Comparison of ENCODE assay signal across 7 mouse cellular contexts in the genomic region with DNA sequence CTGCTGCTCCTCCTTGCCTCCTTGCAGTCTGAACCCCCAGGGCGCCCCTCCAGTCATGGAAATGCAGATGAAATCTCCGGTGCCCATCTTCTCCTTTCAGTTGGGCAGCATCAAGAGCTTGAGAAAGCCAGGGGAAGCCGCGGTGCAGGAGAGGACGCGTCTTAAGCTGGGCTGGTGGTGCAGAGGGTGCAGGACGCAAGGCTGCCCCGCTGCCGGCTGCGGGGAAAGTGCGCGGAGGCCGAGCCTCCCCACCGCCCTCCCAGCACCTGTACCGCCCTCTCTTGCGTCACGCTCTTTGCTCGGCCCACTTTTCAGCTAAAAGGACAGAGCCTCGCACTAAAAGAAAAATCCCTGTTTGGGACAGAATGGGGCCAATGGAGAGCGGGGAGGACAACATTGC. TPM values are rescaled to one million over a fixed set of nuclear protein-coding genes. Genes with fewer than 3 reads are reported as not detected.
DNase-seq lines count a peak whose midpoint lies in the region; ATAC-seq lines count a peak whose summit lies in the region.

A gene (minus strand): TSS at position 229 of the 400 bp plus-strand sequence.

- ATAC-seq in granulocyte monocyte progenitor cell, adult 5-6 weeks (replicated peaks; ENCODE audit: poor library complexity, severe bottlenecking): peak; percentile 95
- ATAC-seq in intestine, embryonic 16.5 days: peak; percentile 88

- under 1% methylated on average over 20 of the region's 20 CpGs for WGBS in embryonic facial prominence, embryonic 10.5 days
- WGBS in intestine, embryonic 16.5 days: 1% methylated on average over 20 of the region's 20 CpGs

- peak within 1 kb of the TSS; percentile 69 for H3K4me2 ChIP-seq in intestine, embryonic 16.5 days (ENCODE audit: low read depth, low read length)

- H3K9me3 ChIP-seq in embryonic facial prominence, embryonic 10.5 days: no peaks in the 10 kb centered on the region; the same call in 1 of the 2 replicates
- H3K9me3 ChIP-seq in intestine, embryonic 16.5 days (ENCODE audit: control insufficient read depth, low read length): no peaks in the 10 kb centered on the region; the same call in 1 of the 2 replicates

- H3K27ac ChIP-seq in embryonic facial prominence, embryonic 10.5 days (replicated peaks): peak within 1 kb of the TSS; percentile 62
- H3K27ac ChIP-seq in intestine, embryonic 16.5 days (ENCODE audit: low read length): peak within 1 kb of the TSS; percentile 75

- peaks cover 32% of the 10 kb centered on the region for H3K27me3 ChIP-seq in embryonic facial prominence, embryonic 10.5 days (replicated peaks; ENCODE audit: low read depth, poor library complexity, severe bottlenecking)
- H3K27me3 ChIP-seq in intestine, embryonic 16.5 days (replicated peaks; ENCODE audit: control insufficient read depth, insufficient read depth, low read length): no peaks in the 10 kb centered on the region

- peak within 1 kb of the TSS; percentile 62 for H3K4me3 ChIP-seq in embryonic facial prominence, embryonic 10.5 days
- peak within 1 kb of the TSS; percentile 68 for H3K4me3 ChIP-seq in intestine, embryonic 16.5 days (ENCODE audit: low read length)

- H3K9ac ChIP-seq in intestine, embryonic 16.5 days (ENCODE audit: low read depth, low read length): peak within 1 kb of the TSS; percentile 74

- peak; percentile 84 for DNase-seq in adrenal gland, postnatal 10 days
- peak; percentile 74 for DNase-seq in embryonic facial prominence, embryonic 10.5 days (ENCODE audit: low spot score)
- peak; percentile 32 for DNase-seq in left cerebral cortex, postnatal 4 days
- peak; percentile 59 for DNase-seq in mesoderm, embryonic 11.5 days (ENCODE audit: low read depth, low spot score)
- DNase-seq in right cerebral cortex, postnatal 4 days: peak; percentile 24

- no peaks in the 10 kb centered on the region for H3K36me3 ChIP-seq in embryonic facial prominence, embryonic 10.5 days (replicated peaks)
- H3K36me3 ChIP-seq in intestine, embryonic 16.5 days (ENCODE audit: control insufficient read depth, insufficient read depth, low read length): no peaks in the 10 kb centered on the region

- H3K4me1 ChIP-seq in embryonic facial prominence, embryonic 10.5 days: peaks cover 30% of the 10 kb centered on the region
- H3K4me1 ChIP-seq in intestine, embryonic 16.5 days (ENCODE audit: control insufficient read depth, insufficient read depth, low read length): peaks cover 5% of the 10 kb centered on the region

- intact Hi-C loops in left cerebral cortex, postnatal 4 days (cut with DNase I): loop anchor here (2.0 kb wide), 2 partner anchors 87 to 117 kb away; no protein-coding TSS in a partner anchor

RNA-seq across cellular contexts. Expression of the gene that starts here (rescaled TPM):
- total RNA-seq in adrenal gland, postnatal 10 days (2021): 10 to 100 TPM in 1 of 2 experiments, 1 to 10 TPM in 1; 9.2 to 20.7 TPM
- polyA plus RNA-seq in embryonic facial prominence, embryonic 10.5 days (2016; fragmentation: Nextera tagmentation; extraction: Ambion mirVana): 4.9 TPM in 2 replicates
- total RNA-seq in granulocyte monocyte progenitor cell, adult 5-6 weeks (2014; fragmentation: Nextera tagmentation): 0.28 TPM in 1 of 2 replicates, not detected in the other
- not detected in 2 replicates for total RNA-seq in granulocyte monocyte progenitor cell, adult 5-6 weeks (2017)
- 27.8 and 29.5 TPM in 2 replicates for polyA plus RNA-seq in intestine, embryonic 16.5 days (2015; fragmentation: Nextera tagmentation; extraction: Ambion mirVana)
- 1 to 10 TPM; 2.2 to 3.0 TPM for total RNA-seq in left cerebral cortex, postnatal 4 days (2021)

Comparison
In these comparisons a context has a peak if more than half of its experiments do, and no peak if none do; other contexts are left out.
1. Peak in every context shown above with its lines: DNase-seq, ATAC-seq, H3K4me3 ChIP-seq and H3K27ac ChIP-seq.
2. Peak in ATAC-seq in granulocyte monocyte progenitor cell, adult 5-6 weeks; RNA of the gene not detected or under 1 TPM.
3. DNase-seq: peak in every context shown above with its lines; median percentile 84 in adrenal gland, postnatal 10 days; 74 in embryonic facial prominence, embryonic 10.5 days; 59 in mesoderm, embryonic 11.5 days; 32 in left cerebral cortex, postnatal 4 days; 24 in right cerebral cortex, postnatal 4 days.